Mouse (Mus musculus): Measurements from ENCODE around the gene Smyd2.

The Smyd2 gene

GRCm38 (mm10) chr1:189921818-189922592, at the start of gene Smyd2:
Gene Smyd2, minus strand, starts transcription at chr1:189922363.
- peak; percentile 64 to 72 for DNase-seq

GRCm38 (mm10) chr1:189970381-189970780, 48.2 kb upstream of the Smyd2 start:
- no peak for DNase-seq

- DNase-seq, result no peak
These were observed 45.9 kb upstream of the Smyd2 start for GRCm38 (mm10) chr1:189968027-189968426.

GRCm38 (mm10) chr1:189960481-189960880, 38.3 kb upstream of the Smyd2 start:
- DNase-seq, result no peak

- DNase-seq, result no peak
These were observed 37.6 kb upstream of the Smyd2 start for GRCm38 (mm10) chr1:189959802-189960201.

- no peak for DNase-seq
These were observed 29.7 kb upstream of the Smyd2 start for GRCm38 (mm10) chr1:189951861-189952260.

- DNase-seq, result no peak
These were observed 25.2 kb upstream of the Smyd2 start for GRCm38 (mm10) chr1:189947411-189947810.

GRCm38 (mm10) chr1:189946126-189946525, 24.0 kb upstream of the Smyd2 start:
- no peak for DNase-seq

- DNase-seq, result no peak
These were observed 19.6 kb upstream of the Smyd2 start for GRCm38 (mm10) chr1:189941786-189942185.

- no peak for DNase-seq
These were observed 14.4 kb upstream of the Smyd2 start for GRCm38 (mm10) chr1:189936436-189937105.

GRCm38 (mm10) chr1:189933480-189934202, 11.5 kb upstream of the Smyd2 start:
- no peak for DNase-seq

GRCm38 (mm10) chr1:189932976-189933375, 10.8 kb upstream of the Smyd2 start:
- DNase-seq, result no peak

GRCm38 (mm10) chr1:189932190-189932589, 10.0 kb upstream of the Smyd2 start:
- DNase-seq, result no peak

- DNase-seq, result no peak
These were observed 7.7 kb upstream of the Smyd2 start for GRCm38 (mm10) chr1:189929896-189930295.

GRCm38 (mm10) chr1:189927644-189928043, 5.5 kb upstream of the Smyd2 start:
- DNase-seq, result peak; percentile 55 to 78

- DNase-seq, result no peak
These were observed 4.1 kb upstream of the Smyd2 start for GRCm38 (mm10) chr1:189926279-189926678.

- DNase-seq, result no peak
These were observed 1.9 kb upstream of the Smyd2 start for GRCm38 (mm10) chr1:189923871-189924568.

- DNase-seq, result no peak
These were observed 994 bp upstream of the Smyd2 start for GRCm38 (mm10) chr1:189923157-189923556.

- DNase-seq, result peak; percentile 64 to 82
These were observed 558 bp upstream of the Smyd2 start for GRCm38 (mm10) chr1:189922721-189923120.

GRCm38 (mm10) chr1:189921568-189921817, 670 bp downstream of the Smyd2 start:
- DNase-seq, result no peak

GRCm38 (mm10) chr1:189920701-189921567, 1.2 kb downstream of the Smyd2 start:
- DNase-seq, result no peak

GRCm38 (mm10) chr1:189919756-189920155, 2.4 kb downstream of the Smyd2 start:
- DNase-seq, result no peak
